Mouse (Mus musculus): ENCODE measurements at regions not wholly inside any gene's neighbourhood (a gene's known extent, or its start where the extent isn't known, plus 50 kb on each side); places are given as distances from the start of the nearest gene placed in this dataset.

DNA sequence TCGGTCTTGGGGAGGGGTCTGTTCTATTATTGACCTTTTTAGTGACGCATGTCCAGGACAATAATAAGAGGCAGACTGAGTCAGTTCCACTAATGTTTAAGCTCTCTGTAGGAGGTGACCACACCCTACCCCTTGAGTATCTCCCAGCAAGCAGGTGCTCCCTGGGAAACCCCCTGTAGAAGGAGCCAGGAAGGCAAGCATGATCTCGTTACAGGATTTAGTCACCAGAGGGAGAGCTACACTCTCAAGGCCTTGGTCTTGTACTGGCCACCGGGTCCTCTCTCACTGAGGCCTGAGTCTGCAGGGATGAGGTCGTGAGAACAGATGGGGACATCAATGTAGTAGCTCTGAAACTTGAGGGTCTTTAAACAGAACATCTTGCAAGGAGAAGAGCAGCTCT is 55.3 kb upstream of the Ccnd2 start:
- DNase-seq (ENCODE audit: low read depth in 1 of 2, low spot score in 2 of 2): no peak

DNA sequence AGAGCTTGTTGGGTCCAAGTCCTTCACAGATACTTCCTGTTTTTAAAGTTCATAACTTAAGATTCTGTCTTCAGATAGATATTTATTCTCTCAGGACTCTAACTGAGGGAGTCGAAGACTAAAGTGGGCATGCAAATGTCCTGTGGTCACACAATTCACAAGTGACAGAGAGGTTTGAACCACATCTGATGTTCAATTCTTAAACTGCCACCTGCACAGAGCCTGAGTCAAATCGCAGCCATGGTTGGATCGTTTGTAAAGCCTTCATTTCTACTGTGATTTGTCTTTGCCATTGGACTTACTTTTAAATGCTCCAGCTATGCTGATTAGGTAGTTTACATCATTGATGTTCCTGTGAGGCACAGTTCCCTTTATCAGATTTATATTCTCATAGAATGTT is 61.4 kb upstream of the Ccnd2 start:
- DNase-seq (ENCODE audit: low read depth in 1 of 2, low spot score in 2 of 2): no peak

DNA sequence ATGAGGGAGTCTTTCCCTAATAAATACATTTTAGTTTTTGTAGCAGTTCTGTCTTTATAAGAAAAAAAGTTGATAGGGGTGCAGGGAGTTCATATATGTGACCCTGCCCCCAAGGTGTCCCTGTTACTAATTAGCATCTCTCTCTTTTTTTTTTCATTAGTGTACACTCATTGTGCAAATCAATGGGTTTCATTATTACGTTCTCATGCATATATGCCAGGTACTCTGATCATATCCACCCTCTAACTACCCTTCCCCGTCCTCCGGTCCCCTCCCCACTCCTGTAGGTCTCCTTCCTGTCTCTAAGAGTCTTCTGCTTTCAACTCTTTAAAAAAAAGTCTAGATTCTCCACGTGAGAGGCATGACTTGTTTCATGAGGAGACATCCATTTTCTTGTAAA is 63.9 kb upstream of the Ccnd2 start:
- no peak for DNase-seq (ENCODE audit: low read depth in 1 of 2, low spot score in 2 of 2)

DNA sequence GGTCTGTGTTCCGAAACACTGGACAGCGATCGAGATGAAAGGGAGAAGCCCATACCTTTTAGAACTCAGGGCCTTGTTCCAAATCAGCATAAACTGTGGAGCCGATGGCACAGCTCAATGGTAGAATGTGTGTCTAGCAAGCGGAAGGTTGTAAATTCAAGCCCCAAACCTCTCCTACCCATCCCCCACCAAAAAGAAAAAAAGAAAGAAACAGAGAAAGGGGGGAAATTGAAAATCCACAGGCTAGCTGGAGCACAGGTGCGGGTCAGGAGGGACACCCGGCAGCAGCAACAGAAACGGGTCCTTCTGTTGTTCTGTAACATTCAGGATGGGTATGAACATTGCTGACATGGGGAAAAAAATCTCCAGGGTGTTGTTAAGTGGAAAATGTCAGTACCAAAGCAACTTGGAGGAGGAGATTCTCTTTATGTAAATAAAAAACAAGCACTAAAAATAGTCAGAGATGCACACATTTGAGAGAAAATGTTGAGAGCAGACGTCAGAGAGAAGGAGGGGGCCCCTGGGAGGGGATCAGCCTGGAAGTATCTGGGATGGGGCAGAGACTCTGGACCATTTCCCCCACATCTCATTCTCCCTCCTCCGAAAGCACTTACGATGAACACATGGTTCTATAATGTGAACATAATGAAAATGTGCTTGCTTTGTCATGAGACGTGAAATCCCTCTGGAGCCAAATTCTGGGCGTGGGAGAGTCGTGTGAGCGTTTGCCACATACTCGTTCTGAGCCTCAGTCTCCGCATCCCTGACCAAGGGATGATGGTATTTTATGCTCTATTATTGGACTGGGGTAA is 66.8 kb upstream of the Ccnd2 start:
- DNase-seq (ENCODE audit: low read depth in 1 of 2, low spot score in 2 of 2): no peak

DNA sequence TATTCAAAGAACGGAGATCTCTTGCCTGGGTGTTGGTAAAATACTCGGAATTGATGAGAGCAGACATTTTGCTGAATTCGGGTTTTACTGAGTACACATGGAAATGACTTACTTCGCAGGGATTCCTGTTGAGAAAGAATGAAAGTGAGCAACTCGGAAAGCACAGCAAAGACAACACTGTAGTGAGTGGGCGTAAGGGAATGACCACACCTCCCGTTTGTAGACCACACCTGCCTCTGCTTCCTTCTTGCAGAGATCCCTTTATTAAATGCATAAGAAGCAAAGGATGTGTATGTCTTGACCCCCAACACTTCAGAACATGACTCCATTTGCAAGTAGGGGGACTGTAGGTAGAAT is 67.4 kb upstream of the Ccnd2 start:
- DNase-seq (ENCODE audit: low read depth in 1 of 2, low spot score in 2 of 2): no peak

DNA sequence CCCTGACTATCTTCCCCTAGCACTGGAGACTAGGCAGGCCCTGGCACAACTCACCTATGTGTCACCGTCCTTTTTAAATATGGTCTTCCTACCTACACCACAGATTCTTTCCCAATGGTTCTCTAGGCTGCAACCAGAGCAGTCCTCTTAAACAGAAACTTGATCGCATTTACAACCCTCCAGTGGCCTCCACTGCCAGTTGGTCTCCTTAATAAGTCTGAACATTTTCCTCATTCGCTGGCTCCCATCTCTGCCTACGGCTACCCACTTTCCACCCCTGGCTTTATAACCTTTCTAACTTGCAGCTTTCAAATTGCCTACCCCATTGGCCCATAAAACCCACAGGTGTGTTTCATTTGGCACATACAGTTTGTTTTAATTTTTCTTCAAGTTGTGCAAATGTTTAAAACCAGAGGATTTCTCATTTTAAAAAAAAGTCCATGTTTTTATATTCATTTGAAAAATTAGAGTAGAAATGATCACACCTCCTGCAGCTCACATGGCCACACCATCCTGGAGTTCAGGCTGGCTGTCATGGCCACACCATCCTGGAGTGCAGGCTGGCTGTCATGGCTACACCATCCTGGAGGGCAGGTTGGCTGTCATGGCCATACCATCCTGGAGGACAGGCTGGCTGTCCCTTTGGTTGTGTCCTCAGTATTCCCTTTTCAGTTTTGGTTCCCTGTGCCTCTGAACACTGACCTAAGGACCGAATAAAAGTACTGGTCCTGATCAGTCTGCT is 74.4 kb upstream of the Ccnd2 start:
- DNase-seq (ENCODE audit: low read depth in 1 of 2, low spot score in 2 of 2): no peak

DNA sequence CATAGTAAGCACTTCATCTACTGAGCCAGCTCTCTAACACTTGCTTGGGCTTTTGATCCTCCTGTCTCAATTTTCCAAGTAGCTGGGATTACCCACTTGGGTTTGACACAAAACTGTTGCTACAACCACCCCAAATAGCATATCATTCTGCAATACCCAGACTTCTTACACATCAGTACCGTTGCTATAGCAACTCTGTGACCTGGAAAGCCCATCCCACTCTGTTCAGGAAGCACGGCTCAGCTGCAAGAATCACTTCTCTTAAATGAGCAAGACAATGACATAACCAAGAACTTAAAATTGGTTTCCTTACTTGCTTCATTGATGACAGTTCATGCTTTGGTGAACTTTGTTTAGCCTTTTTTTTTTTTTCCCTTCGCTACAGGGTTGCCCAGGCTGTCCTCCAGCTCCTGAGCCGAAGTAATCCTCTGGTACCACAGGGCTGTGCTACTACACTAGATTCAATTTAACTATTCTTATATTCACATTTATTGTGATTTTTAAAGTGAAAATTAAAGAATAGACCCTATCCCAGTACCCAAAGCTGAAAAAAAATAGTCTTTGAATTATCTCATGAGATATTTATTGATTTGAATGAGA is 84.6 kb upstream of the Ccnd2 start:
- peak; percentile 51 to 66 for DNase-seq (ENCODE audit: low read depth in 1 of 2, low spot score in 2 of 2)

DNA sequence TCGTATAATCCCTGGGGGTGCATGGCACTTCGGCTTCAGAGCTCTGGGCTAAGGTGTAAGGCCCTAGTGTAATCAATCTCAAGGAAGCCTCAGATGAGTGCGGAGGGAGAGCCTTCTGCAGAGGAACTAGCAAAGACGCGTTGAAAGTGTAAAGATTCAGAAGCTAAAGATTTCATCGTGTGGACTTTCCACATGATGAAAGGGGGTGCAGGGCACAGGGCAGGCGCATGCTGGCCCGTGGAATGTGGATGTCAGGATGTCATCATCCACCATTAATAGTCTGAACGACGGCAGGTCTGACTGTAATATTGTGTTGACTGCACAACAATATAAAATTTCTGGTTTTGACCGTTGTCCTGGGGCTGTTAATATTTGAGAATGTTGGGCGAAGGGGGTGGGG is 85.2 kb upstream of the Ccnd2 start:
- no peak for DNase-seq (ENCODE audit: low read depth in 1 of 2, low spot score in 2 of 2)

DNA sequence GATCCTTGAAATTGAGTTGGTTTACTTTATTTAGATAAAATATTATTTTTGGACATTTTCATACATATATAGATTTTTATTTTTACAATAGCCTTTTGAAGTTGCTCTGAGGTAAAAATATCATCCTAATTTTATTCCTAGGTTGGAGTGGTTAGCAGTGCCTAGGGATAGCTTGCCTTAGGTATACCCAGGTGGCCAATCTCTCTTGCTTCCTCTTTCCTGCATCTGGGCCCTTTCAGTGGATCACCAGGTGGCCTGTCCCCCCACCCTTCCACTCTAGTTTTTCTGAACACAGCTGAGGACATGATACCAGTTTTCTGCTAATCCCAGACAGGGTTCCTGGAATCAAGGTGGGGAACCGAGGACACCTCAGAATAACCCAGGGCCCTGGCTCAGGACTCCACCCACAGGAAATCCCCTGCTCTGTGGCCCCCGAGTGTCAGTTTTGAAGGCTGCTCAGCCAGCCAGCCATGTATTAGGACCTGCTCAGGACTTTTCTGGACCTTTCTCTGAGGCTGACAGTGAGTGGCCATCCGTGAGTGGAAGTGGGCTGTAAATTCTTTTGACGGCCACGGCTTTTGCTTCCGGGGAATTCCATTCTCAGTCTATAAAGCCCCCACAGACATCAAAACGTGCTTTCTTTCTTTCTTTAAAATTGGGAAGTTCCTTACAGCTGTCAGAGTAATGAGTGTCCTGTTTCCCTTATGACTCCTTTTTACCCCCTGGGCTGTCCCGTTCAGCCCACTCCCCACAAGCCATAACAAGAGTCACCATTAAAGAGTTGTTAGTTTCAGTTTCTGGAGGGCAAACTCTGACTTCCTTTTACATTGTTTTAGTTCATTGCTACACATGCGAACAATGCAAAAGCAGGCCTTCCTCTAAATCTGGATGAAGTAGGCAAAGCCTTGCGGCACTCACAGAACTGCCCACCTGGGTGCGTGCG is 87.8 kb upstream of the Ccnd2 start:
- peak in 1 of 2 experiments; percentile 27 for DNase-seq (ENCODE audit: low read depth in 1 of 2, low spot score in 2 of 2)

DNA sequence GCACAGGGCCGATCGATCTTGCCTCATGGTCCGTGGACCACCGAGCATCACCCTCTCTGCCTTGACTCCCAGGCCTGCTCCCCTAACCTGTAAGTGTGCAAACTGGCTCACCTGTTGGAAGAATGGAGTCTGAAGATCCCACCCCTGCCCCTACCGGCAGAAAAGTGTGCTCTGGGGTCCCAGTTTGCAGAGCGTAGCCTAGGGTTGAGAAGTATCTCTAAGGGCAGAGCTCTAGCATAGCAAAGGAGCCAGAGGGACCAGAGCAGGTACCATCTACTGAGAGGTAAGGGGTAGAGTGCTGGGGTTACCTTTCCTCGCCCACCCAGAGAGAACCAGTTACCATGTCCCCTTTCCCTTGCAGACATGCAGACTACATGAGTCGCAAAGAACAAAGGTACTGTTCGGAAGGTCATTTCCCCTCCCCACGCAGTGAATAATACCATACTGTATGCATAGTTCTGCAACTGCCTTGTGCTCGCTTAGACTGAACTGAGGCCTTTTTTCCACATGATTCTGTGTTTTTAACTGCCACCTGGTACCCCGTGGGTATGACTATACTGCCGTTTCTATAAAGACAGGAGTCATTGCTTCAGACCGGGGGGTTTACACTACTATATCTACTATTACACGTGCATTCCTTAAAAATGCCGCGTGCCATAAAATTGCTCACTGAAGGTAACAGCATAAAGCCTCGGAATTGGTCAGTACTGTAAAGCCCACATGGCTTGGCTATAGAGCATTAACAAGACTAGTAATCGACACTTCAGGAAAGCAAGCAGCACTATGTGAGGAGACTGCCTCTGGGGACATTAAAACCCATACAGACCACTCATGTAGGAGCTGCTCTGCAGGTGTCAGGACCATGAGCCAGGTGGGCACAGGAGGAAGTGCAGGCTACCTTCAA is 88.7 kb upstream of the Ccnd2 start:
- no peak for DNase-seq (ENCODE audit: low read depth in 1 of 2, low spot score in 2 of 2)

DNA sequence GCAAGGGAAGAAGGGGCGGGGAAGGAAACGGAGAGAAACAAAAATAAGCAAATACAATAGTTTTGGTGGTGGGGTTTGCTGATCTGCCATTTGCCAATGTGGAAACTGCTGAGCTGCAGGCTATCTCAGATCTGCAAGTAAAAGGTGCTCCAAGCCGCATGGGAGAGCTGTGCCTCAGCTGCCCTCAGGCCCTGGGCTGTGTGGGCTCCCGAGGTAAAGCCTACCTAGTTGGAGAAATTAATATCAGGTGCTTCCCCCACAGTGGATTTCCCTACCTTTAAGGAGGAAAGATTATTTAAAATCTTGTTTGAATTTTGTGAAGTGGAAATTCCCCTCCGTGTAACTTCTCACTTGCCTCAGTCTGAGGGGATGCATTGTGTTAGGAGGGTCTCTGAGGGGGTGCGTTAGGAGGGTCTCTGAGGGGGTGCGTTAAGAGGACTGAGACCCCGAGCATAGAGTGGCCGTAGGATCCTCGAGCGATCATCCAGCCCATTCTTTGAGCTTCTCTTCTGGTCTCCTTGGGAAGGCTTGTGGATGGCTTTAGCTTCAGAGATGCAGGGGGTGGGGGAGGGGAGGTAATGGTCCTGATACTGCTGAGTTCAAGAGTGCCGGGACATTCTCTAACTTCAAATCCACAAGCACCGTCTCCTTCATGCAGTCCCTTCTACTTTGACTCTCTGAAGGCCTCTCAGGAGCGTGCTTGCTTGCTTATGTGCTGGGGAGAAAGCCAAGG is 89.9 kb upstream of the Ccnd2 start:
- DNase-seq (ENCODE audit: low read depth in 1 of 2, low spot score in 2 of 2): no peak

DNA sequence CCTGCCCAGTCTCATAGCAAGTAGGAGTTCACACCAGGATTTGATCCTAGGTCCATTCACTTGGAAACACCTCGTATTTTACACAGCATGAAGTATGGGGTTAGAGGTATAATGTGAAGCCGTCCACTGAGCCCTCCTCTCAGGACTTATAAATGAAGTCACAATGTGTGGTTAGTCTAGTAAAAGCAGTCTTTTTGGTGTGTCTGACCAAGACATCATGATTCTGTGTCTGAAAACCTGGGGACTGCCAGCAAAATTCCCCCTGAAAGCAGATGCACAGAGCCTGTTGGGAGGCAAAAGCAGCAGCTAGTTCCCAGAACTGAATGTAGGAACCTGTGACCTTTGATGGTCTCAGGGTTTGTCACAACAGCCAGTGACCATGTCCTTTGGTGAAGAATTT is 91.0 kb upstream of the Ccnd2 start:
- no peak for DNase-seq (ENCODE audit: low read depth in 1 of 2, low spot score in 2 of 2)

DNA sequence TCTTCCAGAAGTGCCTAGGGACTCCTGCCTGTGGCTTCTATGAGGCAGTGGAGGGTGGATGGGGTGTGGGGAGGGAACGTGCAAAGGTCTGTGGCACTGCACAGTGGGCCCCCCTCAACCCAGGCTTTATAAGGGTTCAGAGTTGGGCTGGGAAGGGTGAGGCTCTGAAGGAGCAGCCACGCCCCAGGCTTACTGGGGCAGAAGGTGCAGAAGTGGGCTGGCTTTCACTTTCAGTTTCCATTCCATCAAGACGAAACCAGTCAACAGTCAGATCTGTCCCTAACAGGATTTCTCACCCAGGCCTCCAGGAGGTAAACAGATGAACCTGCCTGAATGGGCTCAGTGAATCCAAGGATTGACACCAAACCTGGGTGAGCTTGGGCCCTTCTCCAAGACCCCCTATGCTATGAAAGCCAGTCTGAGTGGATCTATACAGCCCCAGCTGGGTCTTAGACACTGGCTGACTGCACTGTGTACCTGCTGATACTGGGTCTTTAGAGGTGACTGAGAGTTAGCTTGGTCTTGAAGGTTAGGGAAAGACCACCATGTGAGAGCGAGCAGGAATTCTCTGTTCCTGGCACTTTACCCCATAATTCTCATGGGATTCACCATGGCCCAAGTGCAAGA is 93.9 kb upstream of the Ccnd2 start:
- DNase-seq (ENCODE audit: low read depth in 1 of 2, low spot score in 2 of 2): peak in 1 of 2 experiments; percentile 32

DNA sequence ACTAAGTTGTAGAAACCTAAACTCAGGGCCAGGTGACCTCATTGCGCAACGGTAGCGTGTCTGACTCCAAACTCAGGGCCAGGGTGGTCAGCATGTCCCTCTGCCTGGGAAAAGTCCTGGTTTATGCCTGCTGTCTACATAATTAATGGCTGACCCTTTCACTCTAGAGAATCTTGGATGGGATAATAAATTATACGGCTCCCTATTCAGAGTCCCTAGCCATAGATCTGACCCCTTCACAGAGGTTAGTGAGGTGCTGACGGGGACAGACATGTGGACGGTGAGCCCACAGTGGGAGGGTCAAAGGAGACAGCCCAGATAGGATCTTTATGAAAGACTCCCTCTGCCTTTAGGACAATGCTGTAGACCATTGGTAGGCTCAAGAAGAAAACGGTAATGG is 94.7 kb upstream of the Ccnd2 start:
- no peak for DNase-seq (ENCODE audit: low read depth in 1 of 2, low spot score in 2 of 2)

DNA sequence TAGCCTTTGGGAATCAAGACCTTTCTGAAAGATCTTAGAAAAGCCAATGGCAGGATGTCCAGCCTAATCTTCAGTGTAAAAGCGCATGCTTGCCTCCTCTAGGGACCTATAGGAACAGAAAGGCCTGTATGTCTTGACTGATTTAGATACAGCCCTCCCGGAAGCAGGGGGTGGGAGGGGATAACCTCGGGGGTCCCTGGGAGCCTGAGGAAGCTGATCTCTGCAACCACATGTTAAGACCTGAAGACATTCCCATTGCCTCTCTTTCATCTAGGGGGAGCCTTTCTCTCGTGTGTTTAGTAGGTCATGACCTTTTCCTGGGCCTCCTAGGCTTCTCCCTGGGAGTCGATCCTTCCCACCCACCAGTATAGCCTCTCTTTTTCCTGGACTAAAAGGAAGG is 95.3 kb upstream of the Ccnd2 start:
- no peak for DNase-seq (ENCODE audit: low read depth in 1 of 2, low spot score in 2 of 2)

DNA sequence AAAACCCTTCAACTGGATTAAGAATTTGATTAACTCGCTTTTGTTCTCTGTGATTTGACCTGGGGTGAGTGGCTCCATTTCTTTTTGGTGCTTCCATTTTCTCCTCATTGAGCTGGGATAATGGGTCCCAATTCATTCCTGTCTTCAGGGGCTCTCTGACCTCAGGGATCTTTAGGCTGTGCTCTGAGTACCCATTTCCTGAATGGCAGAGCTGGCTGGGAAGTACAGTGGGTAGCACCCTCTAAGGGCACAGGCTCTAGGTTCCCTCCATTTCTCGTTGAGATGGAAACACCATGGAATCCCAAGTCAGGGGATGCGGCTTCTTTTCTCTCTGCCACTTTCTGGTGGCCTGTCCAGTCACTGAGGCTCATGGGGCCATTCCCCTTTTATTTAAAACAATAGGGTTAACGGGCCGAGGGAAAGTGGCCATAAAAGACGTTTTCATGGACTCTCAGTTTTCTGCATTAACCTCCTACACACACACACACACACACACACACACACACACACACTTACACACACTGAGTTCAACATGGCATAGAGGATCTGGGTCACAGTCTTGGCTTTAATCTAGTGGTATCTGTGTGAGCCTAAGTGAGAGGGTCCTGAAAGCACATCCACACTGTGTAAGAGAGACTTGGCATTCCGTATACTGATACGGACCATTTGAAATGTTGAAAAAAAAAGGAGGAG is 98.3 kb upstream of the Ccnd2 start:
- no peak for DNase-seq (ENCODE audit: low read depth in 1 of 2, low spot score in 2 of 2)

DNA sequence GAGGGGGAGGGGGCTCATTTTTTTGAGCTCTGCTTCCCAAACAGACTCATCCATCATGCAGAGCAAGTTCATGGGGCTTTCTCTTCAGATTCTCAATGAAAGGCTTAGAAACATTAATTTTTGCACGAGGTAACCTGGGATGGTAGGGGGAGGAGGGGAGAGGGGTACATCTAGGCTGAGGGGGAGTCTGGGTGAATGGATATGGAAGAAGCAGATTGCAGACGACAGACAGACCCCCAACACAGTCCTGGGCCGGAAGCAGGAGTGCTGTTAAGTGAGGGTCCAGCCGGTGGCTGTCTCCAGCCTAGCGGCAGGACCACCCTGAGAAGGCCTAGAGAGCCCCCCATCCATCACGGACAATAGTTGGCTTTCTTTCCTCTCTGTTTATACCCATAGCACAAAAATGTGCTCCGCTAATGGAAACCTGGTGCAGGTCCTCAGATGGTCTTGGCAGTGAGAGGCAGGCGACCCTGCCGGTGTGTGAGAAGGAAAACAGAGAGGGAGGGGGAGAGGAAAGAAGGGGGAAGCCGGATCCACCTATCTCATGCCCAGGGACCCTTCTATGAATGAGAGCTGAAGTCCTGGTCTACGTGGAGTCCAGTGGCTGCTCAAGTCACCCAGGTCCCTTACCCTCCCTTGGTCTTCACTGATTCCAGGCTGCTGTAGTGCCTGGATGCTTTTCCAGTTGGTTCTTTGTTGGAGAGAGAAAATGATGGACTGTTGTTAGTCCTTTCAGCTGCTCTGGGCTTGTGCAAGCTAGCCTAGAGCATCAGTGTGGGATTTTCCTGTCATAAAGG is 99.1 kb upstream of the Ccnd2 start:
- DNase-seq (ENCODE audit: low read depth in 1 of 2, low spot score in 2 of 2): no peak

DNA sequence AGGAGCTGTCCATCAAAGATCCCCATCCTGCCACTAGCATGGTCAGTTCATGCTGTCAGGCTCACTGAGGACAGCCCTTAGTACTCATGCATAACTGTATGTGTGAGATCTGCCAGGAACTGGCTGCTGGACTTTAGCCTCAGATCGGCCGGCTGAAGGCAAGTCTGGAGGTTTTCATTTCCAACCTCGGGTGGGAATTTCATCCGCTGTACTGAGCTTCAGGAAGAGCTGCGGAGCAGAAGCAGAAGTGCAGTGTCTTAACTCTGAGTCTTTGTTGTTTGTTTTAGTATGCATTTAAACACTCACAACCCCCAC is 99.6 kb upstream of the Ccnd2 start:
- DNase-seq (ENCODE audit: low read depth in 1 of 2, low spot score in 2 of 2): no peak
